ENCODE assay signal across 8 mouse cellular contexts in the genomic region with DNA sequence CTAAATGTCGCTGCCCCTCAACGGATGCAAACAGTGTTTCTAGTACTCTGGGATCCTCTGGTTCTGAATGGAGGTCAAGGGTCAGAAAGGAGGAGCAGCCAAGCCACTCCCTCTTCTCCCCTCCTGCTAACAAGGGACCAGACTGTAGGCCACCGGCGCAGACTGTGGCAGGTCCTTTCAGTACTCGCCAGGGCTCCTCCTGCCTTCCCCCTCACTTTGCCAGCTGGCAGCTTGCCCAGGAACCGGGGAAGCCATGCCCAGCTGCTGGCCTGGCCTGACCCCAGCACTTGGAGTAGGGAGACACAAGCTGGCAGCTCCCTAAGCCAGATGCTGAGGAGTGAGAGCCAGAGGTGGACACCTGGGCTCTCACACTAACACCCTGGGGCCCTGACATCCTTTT. TPM values are rescaled to one million over a fixed set of nuclear protein-coding genes. Genes with fewer than 3 reads are reported as not detected.
A peak's percentile ranks its signal among the peaks of the same experiment; 100 is the strongest.
DNase-seq lines count a peak whose midpoint lies in the region; ATAC-seq and TF ChIP-seq lines count a peak whose summit lies in the region.

No protein-coding gene starts in this region.

- no peaks in the 10 kb centered on the region for H3K9me3 ChIP-seq in hindbrain, embryonic 12.5 days (replicated peaks)

- WGBS in hindbrain, embryonic 12.5 days = 2% methylated on average over 6 of the region's 6 CpGs
- whole genome bisulfite sequencing in lung, adult 2 months = 7% methylated on average over 6 of the region's 6 CpGs

- ATAC-seq in hindbrain, embryonic 12.5 days (ENCODE audit: low FRiP score) = peak; percentile 20; the same call in 1 of the 2 replicates

- H3K9ac ChIP-seq in hindbrain, embryonic 12.5 days = peak overlapping the region; percentile 59

- peak; percentile 47; the same call in 1 of the 2 replicates for TF ChIP-seq POLR2A in lung, adult 2 months (IDR thresholded peaks at IDR 0.05; ENCODE audit: borderline replicate concordance, extremely low read depth, low read depth, low read length)

- peak overlapping the region; percentile 100 for H3K27ac ChIP-seq in hindbrain, embryonic 12.5 days

- peaks cover 37% of the 10 kb centered on the region for H3K36me3 ChIP-seq in hindbrain, embryonic 12.5 days

- H3K4me3 ChIP-seq in hindbrain, embryonic 12.5 days = peak overlapping the region; percentile 7; the same call in 1 of the 2 replicates
- H3K4me3 ChIP-seq in lung, adult 2 months (replicated peaks; ENCODE audit: extremely low read depth, low read depth, low read length) = no peak overlapping the region

- H3K27me3 ChIP-seq in hindbrain, embryonic 12.5 days = no peaks in the 10 kb centered on the region

- peak overlapping the region; percentile 63 for H3K4me2 ChIP-seq in hindbrain, embryonic 12.5 days (replicated peaks)

- no peak for TF ChIP-seq CTCF in lung, adult 2 months (IDR thresholded peaks at IDR 0.05; ENCODE audit: insufficient read depth, low read length)

- peak; percentile 41 for DNase-seq in R1 (ENCODE audit: low read depth, low spot score)
- peak; percentile 82 to 89 for DNase-seq in cerebellum, postnatal 36 days
- DNase-seq in gastrocnemius, adult 18-20 months (ENCODE audit: low spot score) = peak; percentile 97
- peak; percentile 95 for DNase-seq in layer of hippocampus, adult 9-11 months
- peak; percentile 98 for DNase-seq in lung, adult 2 months
- DNase-seq in ovary, adult 18-20 months (ENCODE audit: low spot score) = peak; percentile 96
- peak; percentile 96 for DNase-seq in urinary bladder, adult 2 months (ENCODE audit: low spot score)

- H3K4me1 ChIP-seq in hindbrain, embryonic 12.5 days = peaks cover 32% of the 10 kb centered on the region
- H3K4me1 ChIP-seq in lung, adult 2 months (ENCODE audit: control insufficient read depth, insufficient read depth, low read length) = peaks cover 21% of the 10 kb centered on the region

RNA-seq across cellular contexts. Expression of gene Chd3, which starts 4.3 kb away (rescaled TPM):
- 1 to 10 TPM; 5.7 to 7.9 TPM for total RNA-seq in gastrocnemius, adult 18-20 months (2021)
- polyA plus RNA-seq in hindbrain, embryonic 12.5 days (2016; fragmentation: Nextera tagmentation; extraction: Ambion mirVana) = 93.4 and 97.6 TPM in 2 replicates
- polyA plus RNA-seq in lung, adult 2 months (2012; rRNA removed) = 120 and 135 TPM in 2 replicates
- polyA plus RNA-seq in urinary bladder, adult 2 months (2012; rRNA removed) = 85.5 and 132 TPM in 2 replicates

RNA-seq across cellular contexts. Expression of gene Rnf227, which starts 24.6 kb away (rescaled TPM):
- under 1 TPM; 0.25 to 0.43 TPM for total RNA-seq in gastrocnemius, adult 18-20 months (2021)
- polyA plus RNA-seq in hindbrain, embryonic 12.5 days (2016; fragmentation: Nextera tagmentation; extraction: Ambion mirVana) = 49.0 and 54.6 TPM in 2 replicates
- 1.0 and 4.3 TPM in 2 replicates for polyA plus RNA-seq in lung, adult 2 months (2012; rRNA removed)
- polyA plus RNA-seq in urinary bladder, adult 2 months (2012; rRNA removed) = 3.0 and 4.2 TPM in 2 replicates

RNA-seq across cellular contexts. Expression of gene Naa38, which starts 30.4 kb away (rescaled TPM):
- total RNA-seq in gastrocnemius, adult 18-20 months (2021) = 10 to 100 TPM; 70.5 to 72.1 TPM
- 94.0 and 103 TPM in 2 replicates for polyA plus RNA-seq in hindbrain, embryonic 12.5 days (2016; fragmentation: Nextera tagmentation; extraction: Ambion mirVana)
- polyA plus RNA-seq in lung, adult 2 months (2012; rRNA removed) = 129 and 141 TPM in 2 replicates
- polyA plus RNA-seq in urinary bladder, adult 2 months (2012; rRNA removed) = 143 and 188 TPM in 2 replicates

RNA-seq across cellular contexts. Expression of gene Cyb5d1, which starts 30.5 kb away (rescaled TPM):
- total RNA-seq in gastrocnemius, adult 18-20 months (2021) = 10 to 100 TPM; 29.3 to 33.0 TPM
- polyA plus RNA-seq in hindbrain, embryonic 12.5 days (2016; fragmentation: Nextera tagmentation; extraction: Ambion mirVana) = 48.0 and 50.5 TPM in 2 replicates
- polyA plus RNA-seq in lung, adult 2 months (2012; rRNA removed) = 21.9 and 24.7 TPM in 2 replicates
- 43.0 and 48.0 TPM in 2 replicates for polyA plus RNA-seq in urinary bladder, adult 2 months (2012; rRNA removed)

RNA-seq across cellular contexts. Expression of gene Tmem88, which starts 33.1 kb away (rescaled TPM):
- total RNA-seq in gastrocnemius, adult 18-20 months (2021) = 1 to 10 TPM; 2.6 to 4.1 TPM
- 13.2 and 14.8 TPM in 2 replicates for polyA plus RNA-seq in hindbrain, embryonic 12.5 days (2016; fragmentation: Nextera tagmentation; extraction: Ambion mirVana)
- 37.8 and 63.1 TPM in 2 replicates for polyA plus RNA-seq in lung, adult 2 months (2012; rRNA removed)
- polyA plus RNA-seq in urinary bladder, adult 2 months (2012; rRNA removed) = 11.5 and 11.6 TPM in 2 replicates

Comparison
In these comparisons a context has a peak if more than half of its experiments do, and no peak if none do; other contexts are left out.
1. DNase-seq: peak in every context shown above with its lines; median percentile 98 in lung, adult 2 months; 97 in gastrocnemius, adult 18-20 months; 96 in ovary, adult 18-20 months; 96 in urinary bladder, adult 2 months; 95 in layer of hippocampus, adult 9-11 months; 86 in cerebellum, postnatal 36 days; 41 in R1.